In the genomic region with DNA sequence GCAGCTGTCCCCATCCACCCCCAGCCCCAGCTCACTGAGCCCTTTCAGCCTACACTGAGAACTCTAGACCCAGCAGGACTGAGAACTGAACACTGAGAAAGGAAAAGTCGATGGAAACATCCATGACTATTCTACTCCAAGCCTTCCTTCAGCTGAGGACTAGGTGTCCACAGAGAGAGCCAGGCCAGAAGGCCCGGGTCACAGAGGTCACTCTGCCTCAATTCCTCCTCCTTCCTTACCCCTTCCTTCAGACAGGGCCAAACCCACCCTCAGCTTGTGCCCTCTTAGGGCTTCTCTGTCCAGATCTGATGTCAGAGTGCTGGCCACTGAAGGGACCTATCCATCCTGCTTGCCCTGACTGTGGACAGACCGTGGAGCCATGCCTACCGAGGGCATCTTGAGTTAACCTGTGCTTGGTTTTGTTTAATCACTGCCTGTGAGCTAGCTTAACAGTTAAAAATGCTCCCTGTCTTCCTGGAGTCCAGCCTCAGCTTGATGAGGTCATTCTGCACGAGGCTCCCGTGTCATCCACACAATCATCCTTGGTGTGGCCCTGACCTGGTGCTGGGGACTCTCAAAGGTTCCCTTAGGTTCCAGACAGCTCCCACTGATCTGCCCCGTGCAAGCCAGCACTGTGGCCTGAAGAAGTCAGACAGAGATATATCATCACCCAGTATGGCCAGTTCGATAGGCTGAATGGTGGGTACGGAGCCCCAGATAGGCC, we compare ENCODE assay signal across 7 mouse cellular contexts. TPM values are rescaled to one million over a fixed set of nuclear protein-coding genes. Genes with fewer than 3 reads are reported as not detected.
DNase-seq lines count a peak whose midpoint lies in the region; ATAC-seq lines count a peak whose summit lies in the region.

No protein-coding gene starts in this region.

- H3K4me1 ChIP-seq in megakaryocyte, embryonic 14.5 days = peaks cover 99% of the 10 kb centered on the region
- H3K4me1 ChIP-seq in forebrain, embryonic 13.5 days = peaks cover 48% of the 10 kb centered on the region
- peaks cover 78% of the 10 kb centered on the region for H3K4me1 ChIP-seq in limb, embryonic 13.5 days
- H3K4me1 ChIP-seq in stomach, embryonic 16.5 days (ENCODE audit: control insufficient read depth, insufficient read depth, low read length) = peaks cover 54% of the 10 kb centered on the region

- intact Hi-C loops in left cerebral cortex, postnatal 4 days (cut with DNase I) = no loop called here

- no peak for DNase-seq in left cerebral cortex, postnatal 4 days
- DNase-seq in MN1 (ENCODE audit: low spot score) = no peak

- WGBS in forebrain, embryonic 13.5 days = 81% methylated on average over 9 of the region's 9 CpGs
- 76% methylated on average over 9 of the region's 9 CpGs for WGBS in limb, embryonic 13.5 days
- WGBS in stomach, embryonic 16.5 days = 57% methylated on average over 9 of the region's 9 CpGs

- H3K9ac ChIP-seq in forebrain, embryonic 13.5 days = peak overlapping the region; percentile 41; the same call in 1 of the 2 replicates
- peak overlapping the region; percentile 48; the same call in 1 of the 2 replicates for H3K9ac ChIP-seq in limb, embryonic 13.5 days
- peak overlapping the region; percentile 57; the same call in 1 of the 2 replicates for H3K9ac ChIP-seq in stomach, embryonic 16.5 days (ENCODE audit: low read length)

- H3K36me3 ChIP-seq in megakaryocyte, embryonic 14.5 days (replicated peaks; ENCODE audit: low read length) = no peaks in the 10 kb centered on the region
- no peaks in the 10 kb centered on the region for H3K36me3 ChIP-seq in forebrain, embryonic 13.5 days (ENCODE audit: poor library complexity, severe bottlenecking)
- no peaks in the 10 kb centered on the region for H3K36me3 ChIP-seq in limb, embryonic 13.5 days
- no peaks in the 10 kb centered on the region for H3K36me3 ChIP-seq in stomach, embryonic 16.5 days (ENCODE audit: control insufficient read depth, insufficient read depth, low read length)

- ATAC-seq in megakaryocyte, adult 5-6 weeks (ENCODE audit: poor library complexity, severe bottlenecking) = no peak
- 0 out of 2 replicates have a peak, but pooled peaks have one; percentile 9 for ATAC-seq in forebrain, embryonic 13.5 days
- ATAC-seq in limb, embryonic 13.5 days (ENCODE audit: low FRiP score, low read depth) = peak; percentile 26; the same call in 1 of the 2 replicates
- no peak for ATAC-seq in stomach, embryonic 16.5 days (ENCODE audit: insufficient read depth, low FRiP score)

- H3K27ac ChIP-seq in forebrain, embryonic 13.5 days = peak overlapping the region; percentile 94
- peak overlapping the region; percentile 89 for H3K27ac ChIP-seq in limb, embryonic 13.5 days
- H3K27ac ChIP-seq in stomach, embryonic 16.5 days (ENCODE audit: low read length) = peak overlapping the region; percentile 95

- no peaks in the 10 kb centered on the region for H3K9me3 ChIP-seq in megakaryocyte, embryonic 14.5 days
- H3K9me3 ChIP-seq in forebrain, embryonic 13.5 days (replicated peaks) = no peaks in the 10 kb centered on the region
- H3K9me3 ChIP-seq in limb, embryonic 13.5 days = no peaks in the 10 kb centered on the region
- no peaks in the 10 kb centered on the region for H3K9me3 ChIP-seq in stomach, embryonic 16.5 days (replicated peaks; ENCODE audit: control insufficient read depth, low read length)

- peak overlapping the region; percentile 53 for H3K4me3 ChIP-seq in megakaryocyte, embryonic 14.5 days (replicated peaks)
- no peak overlapping the region for H3K4me3 ChIP-seq in forebrain, embryonic 13.5 days
- H3K4me3 ChIP-seq in limb, embryonic 13.5 days = no peak overlapping the region
- no peak overlapping the region for H3K4me3 ChIP-seq in stomach, embryonic 16.5 days (replicated peaks; ENCODE audit: low read length)

- no peak overlapping the region for H3K4me2 ChIP-seq in forebrain, embryonic 13.5 days
- peak overlapping the region; percentile 28; the same call in 1 of the 2 replicates for H3K4me2 ChIP-seq in limb, embryonic 13.5 days (replicated peaks)
- H3K4me2 ChIP-seq in stomach, embryonic 16.5 days (ENCODE audit: low read depth, low read length) = peak overlapping the region; percentile 14; the same call in 1 of the 2 replicates

- H3K27me3 ChIP-seq in megakaryocyte, embryonic 14.5 days (replicated peaks) = no peaks in the 10 kb centered on the region
- H3K27me3 ChIP-seq in forebrain, embryonic 13.5 days = no peaks in the 10 kb centered on the region
- H3K27me3 ChIP-seq in limb, embryonic 13.5 days = no peaks in the 10 kb centered on the region
- H3K27me3 ChIP-seq in stomach, embryonic 16.5 days (ENCODE audit: control insufficient read depth, insufficient read depth, low read length) = no peaks in the 10 kb centered on the region

RNA-seq across cellular contexts. Expression of a gene that starts 39.8 kb away (rescaled TPM):
- 30.0 and 71.8 TPM in 2 replicates for polyA plus RNA-seq in megakaryocyte, embryonic 14.5 days (2012; ENCODE audit: insufficient read depth, low replicate concordance)
- 20.2 and 21.8 TPM in 2 replicates for total RNA-seq in megakaryocyte, adult 5-6 weeks (2015)
- 30.9 and 41.5 TPM in 2 replicates for total RNA-seq in megakaryocyte, adult 5-6 weeks (2017)
- polyA plus RNA-seq in forebrain, embryonic 13.5 days (2015; fragmentation: Nextera tagmentation; extraction: Ambion mirVana) = 56.4 and 62.6 TPM in 2 replicates
- 76.9 and 82.7 TPM in 2 replicates for polyA plus RNA-seq in limb, embryonic 13.5 days (2015; fragmentation: Nextera tagmentation; extraction: Ambion mirVana)
- polyA plus RNA-seq in stomach, embryonic 16.5 days (2015; fragmentation: Nextera tagmentation; extraction: Ambion mirVana) = 66.3 and 67.8 TPM in 2 replicates
- total RNA-seq in left cerebral cortex, postnatal 4 days (2021) = 10 to 100 TPM; 81.7 to 81.8 TPM

Comparison
In these comparisons a context has a peak if more than half of its experiments do, and no peak if none do; other contexts are left out.
1. ATAC-seq: peak in forebrain, embryonic 13.5 days (single experiment) and limb, embryonic 13.5 days (single experiment); none in megakaryocyte, adult 5-6 weeks (single experiment) and stomach, embryonic 16.5 days (single experiment).
2. Peak in every context shown above with its lines, with median percentiles within 50 percentile points of each other: H3K27ac ChIP-seq and H3K9ac ChIP-seq.